Mouse (Mus musculus): ENCODE data around the gene Unc80. TPM values are rescaled to one million over a fixed set of nuclear protein-coding genes. Genes with fewer than 3 reads are reported as not detected.

Unc80 gene
- polyA plus RNA-seq (2012; rRNA removed): 4.6 and 6.1 TPM in 2 replicates

GRCm38 (mm10) chr1:66467821-66468703, at the start of gene Unc80:
Gene Unc80, plus strand, starts transcription at chr1:66468367.
- Histone ChIP-seq H3K27ac (ENCODE audit: control insufficient read depth, insufficient read depth, low read depth, low read length) (no peak within 1 kb of the TSS), H3K36me3 (ENCODE audit: control insufficient read depth, insufficient read depth, low read length) (no peaks in the 10 kb centered on the region), H3K4me3 (ENCODE audit: control insufficient read depth, low read depth, low read length) (peak within 1 kb of the TSS; percentile 43), H3K27me3 (ENCODE audit: control insufficient read depth, insufficient read depth, low read length) (no peaks in the 10 kb centered on the region), H3K4me1 (ENCODE audit: control insufficient read depth, insufficient read depth, low read length) (peaks cover 5% of the 10 kb centered on the region; the same call in 1 of the 2 replicates)
- no peak for TF ChIP-seq CTCF (IDR thresholded peaks at IDR 0.05; ENCODE audit: control insufficient read depth, insufficient read depth, insufficient replicate concordance, low read depth, low read length)
- no peak for TF ChIP-seq POLR2A (IDR thresholded peaks at IDR 0.05; ENCODE audit: control insufficient read depth, low read depth, low read length)

- TF ChIP-seq CTCF (IDR thresholded peaks at IDR 0.05; ENCODE audit: control insufficient read depth, insufficient read depth, insufficient replicate concordance, low read depth, low read length) (no peak), POLR2A (IDR thresholded peaks at IDR 0.05; ENCODE audit: control insufficient read depth, low read depth, low read length) (no peak)
- no peak overlapping the region for H3K4me3 ChIP-seq (ENCODE audit: control insufficient read depth, low read depth, low read length)
- H3K27ac ChIP-seq (ENCODE audit: control insufficient read depth, insufficient read depth, low read depth, low read length): no peak overlapping the region
- no peaks in the 10 kb centered on the region for H3K36me3 ChIP-seq (ENCODE audit: control insufficient read depth, insufficient read depth, low read length)
- no peaks in the 10 kb centered on the region for H3K27me3 ChIP-seq (ENCODE audit: control insufficient read depth, insufficient read depth, low read length)
- H3K4me1 ChIP-seq (ENCODE audit: control insufficient read depth, insufficient read depth, low read length): no peaks in the 10 kb centered on the region
Measured at GRCm38 (mm10) chr1:66426073-66426472, 42.1 kb upstream of the Unc80 start.

- Histone ChIP-seq H3K27me3 (ENCODE audit: control insufficient read depth, insufficient read depth, low read length) (no peaks in the 10 kb centered on the region), H3K4me1 (ENCODE audit: control insufficient read depth, insufficient read depth, low read length) (no peaks in the 10 kb centered on the region), H3K36me3 (ENCODE audit: control insufficient read depth, insufficient read depth, low read length) (no peaks in the 10 kb centered on the region), H3K27ac (ENCODE audit: control insufficient read depth, insufficient read depth, low read depth, low read length) (no peak overlapping the region), H3K4me3 (ENCODE audit: control insufficient read depth, low read depth, low read length) (no peak overlapping the region)
- no peak for TF ChIP-seq CTCF (IDR thresholded peaks at IDR 0.05; ENCODE audit: control insufficient read depth, insufficient read depth, insufficient replicate concordance, low read depth, low read length)
- no peak for TF ChIP-seq POLR2A (IDR thresholded peaks at IDR 0.05; ENCODE audit: control insufficient read depth, low read depth, low read length)
Measured at GRCm38 (mm10) chr1:66430962-66431361, 37.2 kb upstream of the Unc80 start.

GRCm38 (mm10) chr1:66431472-66431871, 36.7 kb upstream of the Unc80 start:
- H3K36me3 ChIP-seq (ENCODE audit: control insufficient read depth, insufficient read depth, low read length): no peaks in the 10 kb centered on the region
- no peak overlapping the region for H3K27ac ChIP-seq (ENCODE audit: control insufficient read depth, insufficient read depth, low read depth, low read length)
- no peaks in the 10 kb centered on the region for H3K4me1 ChIP-seq (ENCODE audit: control insufficient read depth, insufficient read depth, low read length)
- H3K4me3 ChIP-seq (ENCODE audit: control insufficient read depth, low read depth, low read length): no peak overlapping the region
- TF ChIP-seq CTCF (IDR thresholded peaks at IDR 0.05; ENCODE audit: control insufficient read depth, insufficient read depth, insufficient replicate concordance, low read depth, low read length) (no peak), POLR2A (IDR thresholded peaks at IDR 0.05; ENCODE audit: control insufficient read depth, low read depth, low read length) (no peak)
- no peaks in the 10 kb centered on the region for H3K27me3 ChIP-seq (ENCODE audit: control insufficient read depth, insufficient read depth, low read length)

DNA sequence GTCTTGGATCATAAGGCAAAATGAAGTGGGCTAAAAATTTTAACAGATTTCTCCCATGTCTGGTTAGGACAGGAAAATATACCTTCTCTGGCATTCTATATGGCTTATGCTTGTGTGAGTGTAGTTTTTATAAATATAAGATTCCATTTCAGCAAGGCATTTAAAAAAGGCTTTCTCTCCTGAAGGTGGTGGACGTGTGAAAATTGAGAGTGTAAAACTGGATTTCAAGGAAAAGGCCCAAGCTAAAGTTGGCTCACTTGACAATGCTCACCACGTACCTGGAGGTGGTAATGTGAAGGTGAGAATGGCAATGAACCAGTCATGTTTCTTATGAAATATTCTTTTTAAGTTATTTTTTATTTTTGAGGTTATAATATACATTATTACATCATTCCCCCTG, 30.1 kb upstream of the Unc80 start:
- Histone ChIP-seq H3K27ac (ENCODE audit: control insufficient read depth, insufficient read depth, low read depth, low read length) (no peak overlapping the region), H3K4me1 (ENCODE audit: control insufficient read depth, insufficient read depth, low read length) (no peaks in the 10 kb centered on the region), H3K36me3 (ENCODE audit: control insufficient read depth, insufficient read depth, low read length) (no peaks in the 10 kb centered on the region), H3K27me3 (ENCODE audit: control insufficient read depth, insufficient read depth, low read length) (no peaks in the 10 kb centered on the region), H3K4me3 (ENCODE audit: control insufficient read depth, low read depth, low read length) (no peak overlapping the region)
- TF ChIP-seq POLR2A (IDR thresholded peaks at IDR 0.05; ENCODE audit: control insufficient read depth, low read depth, low read length): no peak
- no peak for TF ChIP-seq CTCF (IDR thresholded peaks at IDR 0.05; ENCODE audit: control insufficient read depth, insufficient read depth, insufficient replicate concordance, low read depth, low read length)

DNA sequence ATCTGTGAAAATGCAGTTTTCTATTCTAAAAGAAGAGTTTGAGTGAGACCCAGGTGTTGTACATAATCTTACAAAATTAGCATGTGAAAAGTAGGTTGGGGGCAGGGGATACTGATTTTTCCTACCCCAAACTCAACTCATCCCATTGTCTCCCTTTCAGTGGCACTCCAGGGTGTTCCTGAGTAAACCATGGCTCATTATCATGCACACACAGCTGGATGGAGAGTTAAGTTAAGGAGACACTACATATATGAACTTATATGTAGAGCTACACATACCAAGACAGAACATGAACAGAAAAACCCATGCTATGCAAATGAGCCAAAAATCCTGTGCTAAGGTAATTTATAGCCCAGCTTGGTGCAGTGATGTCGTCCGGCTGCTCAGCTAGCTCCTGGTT, 25.2 kb upstream of the Unc80 start:
- Histone ChIP-seq H3K4me1 (ENCODE audit: control insufficient read depth, insufficient read depth, low read length) (no peaks in the 10 kb centered on the region), H3K4me3 (ENCODE audit: control insufficient read depth, low read depth, low read length) (no peak overlapping the region), H3K27ac (ENCODE audit: control insufficient read depth, insufficient read depth, low read depth, low read length) (no peak overlapping the region), H3K36me3 (ENCODE audit: control insufficient read depth, insufficient read depth, low read length) (no peaks in the 10 kb centered on the region), H3K27me3 (ENCODE audit: control insufficient read depth, insufficient read depth, low read length) (no peaks in the 10 kb centered on the region)
- TF ChIP-seq POLR2A (IDR thresholded peaks at IDR 0.05; ENCODE audit: control insufficient read depth, low read depth, low read length): no peak
- TF ChIP-seq CTCF (IDR thresholded peaks at IDR 0.05; ENCODE audit: control insufficient read depth, insufficient read depth, insufficient replicate concordance, low read depth, low read length): no peak

DNA sequence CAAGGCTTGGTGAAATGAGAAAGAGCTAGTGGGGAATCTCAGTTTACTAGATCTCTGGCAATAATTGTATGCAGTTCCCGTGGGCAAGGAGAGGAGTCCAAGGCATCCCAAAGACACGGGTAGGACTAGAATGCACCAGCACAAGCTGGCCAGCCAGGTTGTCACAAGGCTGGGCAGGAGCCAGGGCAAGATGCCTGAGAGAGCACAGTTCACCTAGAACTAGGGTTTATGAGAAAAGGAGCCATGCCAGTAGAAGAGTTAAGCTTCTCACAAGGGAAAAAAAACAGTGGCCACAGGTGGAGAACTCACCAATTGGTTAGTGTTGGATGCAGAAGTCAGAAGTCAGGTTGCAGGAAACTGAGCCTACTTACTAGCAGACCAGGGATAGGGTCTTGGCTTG, 18.7 kb upstream of the Unc80 start:
- TF ChIP-seq CTCF (IDR thresholded peaks at IDR 0.05; ENCODE audit: control insufficient read depth, insufficient read depth, insufficient replicate concordance, low read depth, low read length): no peak
- no peak for TF ChIP-seq POLR2A (IDR thresholded peaks at IDR 0.05; ENCODE audit: control insufficient read depth, low read depth, low read length)
- no peak overlapping the region for H3K27ac ChIP-seq (ENCODE audit: control insufficient read depth, insufficient read depth, low read depth, low read length)
- H3K27me3 ChIP-seq (ENCODE audit: control insufficient read depth, insufficient read depth, low read length): no peaks in the 10 kb centered on the region
- H3K4me1 ChIP-seq (ENCODE audit: control insufficient read depth, insufficient read depth, low read length): no peaks in the 10 kb centered on the region
- H3K4me3 ChIP-seq (ENCODE audit: control insufficient read depth, low read depth, low read length): no peak overlapping the region
- H3K36me3 ChIP-seq (ENCODE audit: control insufficient read depth, insufficient read depth, low read length): no peaks in the 10 kb centered on the region

Measured in testis, adult 2 months (tissue).